Mouse (Mus musculus): Measurements from ENCODE around the gene Kiz. TPM values are rescaled to one million over a fixed set of nuclear protein-coding genes. Genes with fewer than 3 reads are reported as not detected.

The Kiz gene
- total RNA-seq, 2 experiments from 2014 or later: 8.3 to 19.1 TPM

Other genes starting within 250 kb of the Kiz start
- gene Xrn2, start 157.1 kb downstream of the Kiz start, total RNA-seq (2015; ENCODE audit: low replicate concordance): 31.8 and 40.5 TPM in 2 replicates
- gene Xrn2, start 157.1 kb downstream of the Kiz start, total RNA-seq (2017; ENCODE audit: low replicate concordance): 24.6 and 45.4 TPM in 2 replicates
- gene Nkx2-4, start 229.6 kb downstream of the Kiz start, total RNA-seq (2015; ENCODE audit: low replicate concordance): not detected in 2 replicates
- not detected in 2 replicates for gene Nkx2-4, start 229.6 kb downstream of the Kiz start, total RNA-seq (2017; ENCODE audit: low replicate concordance)

Measured in erythroblast, adult 5-6 weeks (primary cell).